Mouse (Mus musculus) olfactory bulb, adult 2 months (tissue): ENCODE results near the gene Ak7.

Experiments used
- CTCF ChIP-seq: fragments of 200-500 bp; IDR thresholded peaks from 2 replicates; pipeline ENCODE4 v1.5.1; 2012; ENCODE audit warnings: low read depth, mild to moderate bottlenecking, low read length, moderate library complexity; ENCODE audit not compliant: insufficient read depth
- POLR2A ChIP-seq: fragments of 200-500 bp; IDR thresholded peaks from 2 replicates; pipeline ENCODE4 v1.6.1; 2012; ENCODE audit warnings: mild to moderate bottlenecking, low read depth, low read length, moderate library complexity; ENCODE audit not compliant: insufficient read depth

DNA sequence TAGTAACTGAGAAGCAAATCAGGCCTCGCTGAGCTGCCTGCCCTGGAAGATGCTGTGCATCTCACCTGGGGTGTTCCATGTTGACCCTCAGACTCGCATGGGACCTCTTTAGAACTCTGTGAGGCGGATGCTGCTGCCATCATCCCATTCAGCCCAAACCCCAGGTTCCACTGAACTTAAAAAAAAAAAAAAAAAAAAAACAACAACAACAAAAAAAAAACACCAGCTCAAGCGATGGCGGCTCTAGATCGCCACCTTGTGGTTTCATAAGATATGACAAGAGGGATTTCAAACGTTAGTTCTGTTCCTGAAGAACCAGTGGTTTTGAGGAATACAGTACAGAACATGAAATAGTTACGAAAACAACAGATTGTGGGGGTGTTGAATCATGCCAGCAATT lies 22.2 kb downstream of the Ak7 start:
- TF ChIP-seq POLR2A (no peak), CTCF (no peak)
